Mouse (Mus musculus) C2C12 (cell line): Measurements from ENCODE around the gene Slc25a5. TPM values are rescaled to one million over a fixed set of nuclear protein-coding genes. Genes with fewer than 3 reads are reported as not detected.
"Not testable (repeated sequence)": the region's sequence is repeated elsewhere in the genome, so short reads cannot be mapped to it uniquely, and the experiment has no call there.

Experiments
- H3K27me3 ChIP-seq: one replicate; pipeline ENCODE4 v1.6.1; 2011; ENCODE audit not compliant: control insufficient read depth, insufficient read depth, insufficient read length
- H3K36me3 ChIP-seq: one replicate; pipeline ENCODE4 v1.6.1; 2011; ENCODE audit not compliant: control insufficient read depth, insufficient read depth
- H3K4me3 ChIP-seq: one replicate; pipeline ENCODE4 v1.5.1; 2011; ENCODE audit warnings: mild to moderate bottlenecking, control low read depth; ENCODE audit not compliant: poor library complexity, insufficient read depth, severe bottlenecking
- H3K79me2 ChIP-seq: one replicate; pipeline ENCODE4 v1.6.1; 2011; ENCODE audit not compliant: control insufficient read depth, insufficient read depth
- H3K79me3 ChIP-seq: one replicate; pipeline ENCODE4 v1.6.1; 2011; ENCODE audit warnings: low read depth, control low read depth
- H3ac ChIP-seq: one replicate; pipeline ENCODE3; 2011; ENCODE audit warnings: low read depth; ENCODE audit not compliant: control insufficient read depth, insufficient read length
- CEBPB ChIP-seq: IDR thresholded peaks from one replicate; pipeline ENCODE4 v1.6.1; 2011; ENCODE audit warnings: low read depth, mild to moderate bottlenecking, control low read depth, moderate library complexity
- CTCF ChIP-seq: IDR thresholded peaks from one replicate; pipeline ENCODE4 v1.5.1; 2011; ENCODE audit not compliant: control insufficient read depth, insufficient read depth, insufficient read length
- FOSL1 ChIP-seq: IDR thresholded peaks from one replicate; pipeline ENCODE4 v1.8.0; 2011; ENCODE audit warnings: mild to moderate bottlenecking, low read length; ENCODE audit not compliant: poor library complexity, insufficient read depth, severe bottlenecking
- MAX ChIP-seq: IDR thresholded peaks from one replicate; pipeline ENCODE4 v1.6.1; 2011; ENCODE audit warnings: mild to moderate bottlenecking, control low read depth
- MYOD1 ChIP-seq: IDR thresholded peaks from one replicate; pipeline ENCODE4 v1.6.1; 2011; ENCODE audit warnings: low read depth; ENCODE audit not compliant: control insufficient read depth, insufficient read length
- MYOG ChIP-seq: IDR thresholded peaks from one replicate; pipeline ENCODE4 v1.6.1; 2011; ENCODE audit not compliant: control insufficient read depth, insufficient read length; ENCODE audit errors: extremely low read depth
- USF1 ChIP-seq: IDR thresholded peaks from one replicate; pipeline ENCODE4 v1.6.1; 2011; ENCODE audit warnings: low read depth, mild to moderate bottlenecking, control low read depth, moderate library complexity
- polyA plus RNA-seq: library from polyadenylated mRNA; unstranded; fragments of >200 nt; fragmentation: generic; extraction: Trizol; gene quantifications from one replicate; pipeline ENCODE4 v1.2.1, GENCODE M21; 2012; ENCODE audit warnings: missing spikeins

The Slc25a5 gene
- polyA plus RNA-seq, 1 experiment: 988 TPM

GRCm38 (mm10) chrX:36789360-36789759 is 6.1 kb upstream of the Slc25a5 start:
- TF ChIP-seq MYOG (no peak), CEBPB (no peak)
- Histone ChIP-seq H3K79me2 (no peaks in the 10 kb centered on the region), H3ac (no peak overlapping the region), H3K4me3 (no peak overlapping the region), H3K36me3 (no peaks in the 10 kb centered on the region), H3K79me3 (no peaks in the 10 kb centered on the region), H3K27me3 (no peaks in the 10 kb centered on the region)

GRCm38 (mm10) chrX:36794571-36794970 is 880 bp upstream of the Slc25a5 start:
- peaks cover 4% of the 10 kb centered on the region for H3K79me3 ChIP-seq
- no peak overlapping the region for H3ac ChIP-seq
- peaks cover 20% of the 10 kb centered on the region for H3K36me3 ChIP-seq
- TF ChIP-seq USF1: no peak
- no peak for TF ChIP-seq MYOD1
- TF ChIP-seq CTCF: no peak
- TF ChIP-seq CEBPB: no peak
- no peak for TF ChIP-seq MAX
- no peak for TF ChIP-seq MYOG
- TF ChIP-seq FOSL1: no peak
- H3K79me2 ChIP-seq: peaks cover 21% of the 10 kb centered on the region
- no peaks in the 10 kb centered on the region for H3K27me3 ChIP-seq
- H3K4me3 ChIP-seq: no peak overlapping the region

GRCm38 (mm10) chrX:36796163-36796581 is 721 bp downstream of the Slc25a5 start:
- no peaks in the 10 kb centered on the region for H3K27me3 ChIP-seq
- peaks cover 21% of the 10 kb centered on the region for H3K79me2 ChIP-seq
- H3ac ChIP-seq: peak overlapping the region; percentile 76
- peaks cover 4% of the 10 kb centered on the region for H3K79me3 ChIP-seq
- peak overlapping the region; percentile 74 for H3K4me3 ChIP-seq
- H3K36me3 ChIP-seq: peaks cover 20% of the 10 kb centered on the region
- no peak for TF ChIP-seq USF1
- TF ChIP-seq MYOG: no peak
- peak; percentile 67 for TF ChIP-seq MAX
- TF ChIP-seq CEBPB: no peak
- TF ChIP-seq CTCF: peak; percentile 92
- TF ChIP-seq MYOD1: no peak
- no peak for TF ChIP-seq FOSL1

- Histone ChIP-seq H3K79me2 (peaks cover 21% of the 10 kb centered on the region), H3ac (peak overlapping the region; percentile 76), H3K4me3 (peak overlapping the region; percentile 74), H3K36me3 (peaks cover 20% of the 10 kb centered on the region)
- not testable (repeated sequence) for H3K27me3 ChIP-seq, H3K79me3 ChIP-seq
Measured at GRCm38 (mm10) chrX:36796734-36797133, 1.3 kb downstream of the Slc25a5 start.

- Histone ChIP-seq H3K79me2 (peaks cover 21% of the 10 kb centered on the region), H3ac (no peak overlapping the region), H3K27me3 (no peaks in the 10 kb centered on the region), H3K36me3 (peaks cover 20% of the 10 kb centered on the region), H3K79me3 (peaks cover 4% of the 10 kb centered on the region), H3K4me3 (no peak overlapping the region)
- TF ChIP-seq CTCF: no peak
- TF ChIP-seq FOSL1: no peak
- TF ChIP-seq USF1: no peak
- TF ChIP-seq MAX: no peak
- TF ChIP-seq MYOG: no peak
- TF ChIP-seq CEBPB: no peak
- TF ChIP-seq MYOD1: no peak
Measured at GRCm38 (mm10) chrX:36799131-36799879, 3.9 kb downstream of the Slc25a5 start.

GRCm38 (mm10) chrX:36803189-36803588 is 7.7 kb downstream of the Slc25a5 start:
- H3K4me3 ChIP-seq: no peak overlapping the region
- H3ac ChIP-seq: no peak overlapping the region
- no peaks in the 10 kb centered on the region for H3K79me3 ChIP-seq
- H3K27me3 ChIP-seq: no peaks in the 10 kb centered on the region
- no peaks in the 10 kb centered on the region for H3K79me2 ChIP-seq
- peaks cover 2% of the 10 kb centered on the region for H3K36me3 ChIP-seq
- no peak for TF ChIP-seq CTCF
- TF ChIP-seq USF1: no peak
- no peak for TF ChIP-seq FOSL1
- TF ChIP-seq MAX: no peak
- no peak for TF ChIP-seq MYOD1
- no peak for TF ChIP-seq CEBPB
- no peak for TF ChIP-seq MYOG
